Mouse (Mus musculus): ENCODE data around the gene Rbm28.

DNA sequence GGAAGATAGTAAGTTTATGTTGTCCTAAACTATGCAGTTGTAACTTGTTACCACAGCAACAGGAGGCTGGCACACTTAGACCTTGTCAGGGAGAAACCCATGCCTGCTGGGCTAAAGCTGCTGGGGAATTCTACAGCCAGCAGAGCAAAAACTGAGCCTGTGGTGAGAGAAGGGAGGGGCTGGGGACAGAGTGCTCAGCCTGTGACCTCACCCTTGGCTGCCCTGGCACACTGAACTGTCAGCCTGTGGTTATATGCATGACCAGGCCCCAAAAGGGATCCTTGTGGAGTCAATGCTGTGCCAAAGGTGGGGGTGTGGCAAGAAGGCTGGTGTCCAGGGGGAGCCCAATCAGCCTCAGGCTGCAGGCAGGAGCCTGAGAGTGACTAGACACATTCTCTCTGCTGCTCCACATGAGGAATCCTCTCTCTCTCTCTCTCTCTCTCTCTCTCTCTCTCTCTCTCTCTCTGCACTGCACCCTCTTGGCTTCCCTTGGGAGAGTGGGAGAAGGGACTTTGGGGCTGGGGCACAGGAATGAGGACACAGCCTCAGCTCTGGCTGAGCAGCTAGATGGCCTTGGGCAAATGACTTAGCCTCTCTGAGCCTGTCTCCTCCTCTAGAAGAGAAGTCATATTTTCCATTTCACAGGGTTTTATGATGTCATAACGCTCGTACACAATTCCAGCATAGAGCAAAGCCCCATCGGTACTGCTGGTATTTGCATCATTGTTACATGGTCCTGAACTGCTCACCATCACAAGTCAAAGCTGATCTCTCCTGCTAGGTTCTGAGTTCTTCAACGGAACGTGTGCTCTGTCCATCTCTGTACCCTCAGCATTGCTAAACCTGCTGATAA lies 31.3 kb upstream of the Rbm28 start:
- TF ChIP-seq CTCF (IDR thresholded peaks at IDR 0.05; ENCODE audit: low read depth): no peak
- TF ChIP-seq EP300 (IDR thresholded peaks at IDR 0.05; ENCODE audit: low read depth): no peak

Data from liver, postnatal 0 days (tissue).